Mouse (Mus musculus): ENCODE measurements at regions not wholly inside any gene's neighbourhood (a gene's known extent, or its start where the extent isn't known, plus 50 kb on each side); places are given as distances from the start of the nearest gene placed in this dataset.

- Histone ChIP-seq H3K27ac (no peak overlapping the region), H3K4me3 (no peak overlapping the region), H3K36me3 (replicated peaks) (no peaks in the 10 kb centered on the region), H3K27me3 (ENCODE audit: poor library complexity, severe bottlenecking) (no peaks in the 10 kb centered on the region), H3K9me3 (no peaks in the 10 kb centered on the region), H3K4me1 (peaks cover 38% of the 10 kb centered on the region)
- 93% methylated on average over 14 of the region's 14 CpGs for WGBS
- no peak for DNase-seq (ENCODE audit: extremely low spot score, low spot score)
Measured at GRCm38 (mm10) chr6:144940871-144941380, 135.1 kb downstream of the Bcat1 start.

DNA sequence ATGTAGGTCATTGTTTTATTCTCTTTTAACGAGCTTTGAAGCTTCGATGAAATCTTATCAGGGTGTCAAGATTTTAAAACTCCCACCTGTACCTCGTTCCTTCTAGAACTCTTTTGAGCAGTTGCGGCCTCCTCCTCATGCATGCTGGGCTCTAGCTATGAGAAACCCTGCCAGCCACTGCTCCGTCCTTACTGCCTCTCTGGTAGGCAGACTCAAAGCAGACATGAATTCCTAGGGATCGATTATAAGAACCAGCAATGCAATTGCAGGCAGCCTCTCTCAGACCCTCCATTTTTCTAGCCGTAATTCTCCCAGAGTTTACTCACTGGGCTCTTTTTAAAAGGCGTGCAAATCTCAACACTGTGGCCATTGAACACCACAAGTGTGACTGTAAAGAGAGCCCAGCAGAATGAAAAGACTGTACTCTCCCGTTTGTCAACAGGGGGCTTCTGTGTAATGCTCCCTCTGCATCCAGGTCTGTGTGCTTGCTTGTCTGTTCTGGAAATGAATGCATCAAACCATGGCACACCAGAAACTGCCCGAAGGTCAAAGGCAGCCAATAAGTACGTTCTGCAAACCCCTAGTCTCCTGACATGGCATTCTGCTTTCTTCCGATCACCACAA, 137.3 kb downstream of the Bcat1 start:
- Histone ChIP-seq H3K4me3 (no peak overlapping the region), H3K27ac (no peak overlapping the region), H3K9me3 (no peaks in the 10 kb centered on the region), H3K27me3 (ENCODE audit: poor library complexity, severe bottlenecking) (no peaks in the 10 kb centered on the region), H3K36me3 (replicated peaks) (no peaks in the 10 kb centered on the region), H3K4me1 (peaks cover 16% of the 10 kb centered on the region; the same call in 1 of the 2 replicates)
- WGBS, result 82% methylated on average over 12 of the region's 12 CpGs
- no peak for DNase-seq (ENCODE audit: extremely low spot score, low spot score)

- Histone ChIP-seq H3K27me3 (ENCODE audit: poor library complexity, severe bottlenecking) (no peaks in the 10 kb centered on the region), H3K4me1 (peaks cover 16% of the 10 kb centered on the region; the same call in 1 of the 2 replicates), H3K27ac (no peak overlapping the region), H3K9me3 (peaks cover 6% of the 10 kb centered on the region), H3K4me3 (no peak overlapping the region), H3K36me3 (replicated peaks) (no peaks in the 10 kb centered on the region)
- no peak for DNase-seq (ENCODE audit: extremely low spot score, low spot score)
- WGBS, result 65% methylated on average over 7 of the region's 7 CpGs
Measured at GRCm38 (mm10) chr6:144937211-144937610, 138.8 kb downstream of the Bcat1 start.

- H3K4me1 ChIP-seq, result peaks cover 20% of the 10 kb centered on the region
- peaks cover 8% of the 10 kb centered on the region for H3K9me3 ChIP-seq
- H3K36me3 ChIP-seq (replicated peaks), result no peaks in the 10 kb centered on the region
- H3K27ac ChIP-seq, result no peak overlapping the region
- no peak for DNase-seq (ENCODE audit: extremely low spot score, low spot score)
- H3K27me3 ChIP-seq (ENCODE audit: poor library complexity, severe bottlenecking), result no peaks in the 10 kb centered on the region
- WGBS, result 84% methylated on average over 6 of the region's 6 CpGs
- H3K4me3 ChIP-seq, result no peak overlapping the region
Measured at GRCm38 (mm10) chr6:144933722-144934235, 142.2 kb downstream of the Bcat1 start.

GRCm38 (mm10) chr6:144932402-144932801, 143.6 kb downstream of the Bcat1 start:
- H3K4me1 ChIP-seq, result peaks cover 9% of the 10 kb centered on the region
- H3K36me3 ChIP-seq (replicated peaks), result no peaks in the 10 kb centered on the region
- no peak overlapping the region for H3K4me3 ChIP-seq
- peaks cover 8% of the 10 kb centered on the region for H3K9me3 ChIP-seq
- 83% methylated on average over 7 of the region's 7 CpGs for WGBS
- H3K27ac ChIP-seq, result no peak overlapping the region
- DNase-seq (ENCODE audit: extremely low spot score, low spot score), result no peak
- no peaks in the 10 kb centered on the region for H3K27me3 ChIP-seq (ENCODE audit: poor library complexity, severe bottlenecking)

- DNase-seq (ENCODE audit: extremely low spot score, low spot score), result no peak
- no peaks in the 10 kb centered on the region for H3K27me3 ChIP-seq (ENCODE audit: poor library complexity, severe bottlenecking)
- H3K4me1 ChIP-seq, result peaks cover 5% of the 10 kb centered on the region
- 66% methylated on average over 4 of the region's 4 CpGs for WGBS
- no peaks in the 10 kb centered on the region for H3K36me3 ChIP-seq (replicated peaks)
- peaks cover 8% of the 10 kb centered on the region for H3K9me3 ChIP-seq
- no peak overlapping the region for H3K4me3 ChIP-seq
- H3K27ac ChIP-seq, result 0 out of 2 replicates have a peak overlapping the region, but pooled peaks have one; percentile 30
Measured at GRCm38 (mm10) chr6:144929959-144930358, 146.0 kb downstream of the Bcat1 start.

DNA sequence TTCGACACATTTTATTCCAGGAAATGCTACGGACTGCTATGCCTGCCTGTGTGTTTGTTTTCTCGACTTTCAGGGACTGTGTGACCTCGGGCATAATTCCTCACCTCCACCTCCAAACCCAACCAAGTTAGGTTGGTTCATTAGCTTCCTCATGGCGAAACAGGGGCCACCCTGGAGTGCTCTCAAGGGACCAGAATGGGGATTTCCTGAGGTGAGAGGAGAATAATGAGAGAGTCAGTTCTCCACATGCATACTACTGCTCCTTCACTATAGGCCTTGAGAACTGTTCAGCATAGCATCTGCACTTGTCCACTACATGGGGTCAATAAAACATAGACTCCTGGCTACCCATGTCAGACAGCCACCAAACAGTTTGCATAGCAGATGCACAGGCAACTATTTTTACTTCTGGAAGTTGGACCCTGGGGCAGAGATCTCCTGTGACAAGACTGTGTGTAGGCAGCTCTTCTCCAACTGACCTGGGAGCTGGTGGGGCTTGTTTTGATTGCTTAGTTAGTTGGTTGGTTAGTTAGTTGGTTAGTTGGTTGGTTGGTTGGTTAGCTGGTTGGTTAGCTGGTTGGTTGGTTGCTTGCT, 146.6 kb downstream of the Bcat1 start:
- no peak for DNase-seq (ENCODE audit: extremely low spot score, low spot score)
- 90% methylated on average over 5 of the region's 5 CpGs for WGBS
- Histone ChIP-seq H3K36me3 (replicated peaks) (no peaks in the 10 kb centered on the region), H3K27me3 (ENCODE audit: poor library complexity, severe bottlenecking) (no peaks in the 10 kb centered on the region), H3K4me3 (no peak overlapping the region), H3K9me3 (peaks cover 8% of the 10 kb centered on the region), H3K4me1 (peaks cover 5% of the 10 kb centered on the region), H3K27ac (no peak overlapping the region)

DNA sequence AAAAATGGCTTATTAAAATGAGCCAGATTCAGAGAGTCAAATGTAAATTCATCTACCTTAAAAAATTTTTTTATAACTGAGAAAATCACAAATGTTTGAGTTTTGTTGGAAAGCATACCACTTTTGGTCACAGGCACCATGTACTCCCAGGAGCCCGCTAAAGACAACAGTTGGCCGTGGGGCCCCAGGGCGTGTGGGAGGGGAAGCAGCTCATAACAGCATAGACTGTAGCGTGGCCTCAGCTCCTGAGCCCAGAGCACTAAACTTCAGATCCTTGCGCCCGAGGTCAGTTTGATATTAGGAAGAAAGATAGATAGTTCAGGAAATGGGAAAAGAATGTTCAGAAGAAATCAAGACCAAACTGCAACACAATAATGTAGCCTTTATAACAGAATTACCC, 145.8 kb upstream of the Sox5 start:
- no peak for DNase-seq (ENCODE audit: extremely low spot score, low spot score)
- WGBS, result 86% methylated on average over 6 of the region's 6 CpGs
- H3K27me3 ChIP-seq (ENCODE audit: poor library complexity, severe bottlenecking), result no peaks in the 10 kb centered on the region
- H3K27ac ChIP-seq, result no peak overlapping the region
- H3K4me3 ChIP-seq, result no peak overlapping the region
- H3K9me3 ChIP-seq, result peaks cover 6% of the 10 kb centered on the region
- peaks cover 5% of the 10 kb centered on the region for H3K4me1 ChIP-seq
- H3K36me3 ChIP-seq (replicated peaks), result no peaks in the 10 kb centered on the region

- 85% methylated on average over 3 of the region's 3 CpGs for WGBS
- H3K4me1 ChIP-seq, result no peaks in the 10 kb centered on the region
Measured at GRCm38 (mm10) chr6:144922762-144923161, 141.0 kb upstream of the Sox5 start.

GRCm38 (mm10) chr6:144919750-144920149, 138.0 kb upstream of the Sox5 start:
- H3K36me3 ChIP-seq (replicated peaks), result no peaks in the 10 kb centered on the region
- H3K27ac ChIP-seq, result no peak overlapping the region
- no peaks in the 10 kb centered on the region for H3K27me3 ChIP-seq (ENCODE audit: poor library complexity, severe bottlenecking)
- no peak overlapping the region for H3K4me3 ChIP-seq
- H3K4me1 ChIP-seq, result 0 out of 2 replicates have a peak, but pooled peaks cover 3% of the 10 kb centered on the region
- no peaks in the 10 kb centered on the region for H3K9me3 ChIP-seq
- WGBS, result 70% methylated on average over 5 of the region's 5 CpGs
- DNase-seq (ENCODE audit: extremely low spot score, low spot score), result no peak

More at GRCm38 (mm10) chr6:144922762-144923161, 141.0 kb upstream of the Sox5 start:
- no peak overlapping the region for H3K4me3 ChIP-seq
- H3K27ac ChIP-seq, result no peak overlapping the region
- no peak for DNase-seq (ENCODE audit: extremely low spot score, low spot score)
- no peaks in the 10 kb centered on the region for H3K9me3 ChIP-seq
- no peaks in the 10 kb centered on the region for H3K27me3 ChIP-seq (ENCODE audit: poor library complexity, severe bottlenecking)
- no peaks in the 10 kb centered on the region for H3K36me3 ChIP-seq (replicated peaks)

DNA sequence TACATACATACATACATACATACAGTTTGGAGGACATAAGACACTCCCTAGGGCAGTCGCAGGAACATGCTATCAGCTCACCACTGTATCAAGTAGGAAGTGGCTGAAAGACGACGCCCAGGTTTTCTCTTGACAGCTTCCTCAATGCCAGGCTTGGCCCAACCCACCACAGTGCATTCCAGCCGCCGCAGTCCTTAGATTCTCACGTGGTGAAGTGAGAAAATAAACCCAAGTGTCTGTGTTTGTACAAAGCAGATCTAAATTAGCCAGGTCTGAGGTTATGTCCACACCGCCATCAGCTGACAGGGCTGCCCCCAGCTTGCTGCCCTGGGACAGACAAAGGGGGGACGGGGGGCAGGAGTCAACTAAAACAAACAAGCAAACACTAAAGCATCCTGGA, 135.4 kb upstream of the Sox5 start:
- Histone ChIP-seq H3K4me3 (no peak overlapping the region), H3K4me1 (0 out of 2 replicates have a peak, but pooled peaks cover 3% of the 10 kb centered on the region), H3K9me3 (no peaks in the 10 kb centered on the region), H3K27me3 (ENCODE audit: poor library complexity, severe bottlenecking) (no peaks in the 10 kb centered on the region), H3K27ac (no peak overlapping the region), H3K36me3 (replicated peaks) (no peaks in the 10 kb centered on the region)
- 65% methylated on average over 8 of the region's 8 CpGs for WGBS
- no peak for DNase-seq (ENCODE audit: extremely low spot score, low spot score)

DNA sequence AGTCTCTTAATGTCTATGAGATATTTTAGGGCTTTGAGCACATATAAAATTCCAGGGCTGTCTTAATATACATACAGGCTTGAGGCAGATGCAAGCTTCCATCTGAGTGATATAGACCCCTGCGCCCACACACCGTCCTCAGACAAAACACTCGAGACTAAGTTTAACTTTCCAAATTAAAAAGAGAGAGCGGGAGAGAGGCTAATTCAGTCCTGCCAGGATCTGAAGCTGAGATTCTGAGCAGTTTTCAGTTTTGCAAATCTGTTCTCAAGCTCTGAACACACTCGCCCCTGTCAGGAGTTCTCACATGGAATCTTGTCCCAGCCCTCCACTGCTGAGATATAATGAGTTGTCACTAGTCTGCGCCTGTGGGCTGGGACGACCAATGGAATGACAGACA, 130.0 kb upstream of the Sox5 start:
- no peak overlapping the region for H3K4me3 ChIP-seq
- 80% methylated on average over 7 of the region's 7 CpGs for WGBS
- H3K9me3 ChIP-seq, result no peaks in the 10 kb centered on the region
- DNase-seq (ENCODE audit: extremely low spot score, low spot score), result no peak
- H3K36me3 ChIP-seq (replicated peaks), result no peaks in the 10 kb centered on the region
- no peaks in the 10 kb centered on the region for H3K27me3 ChIP-seq (ENCODE audit: poor library complexity, severe bottlenecking)
- H3K27ac ChIP-seq, result no peak overlapping the region
- H3K4me1 ChIP-seq, result 0 out of 2 replicates have a peak, but pooled peaks cover 6% of the 10 kb centered on the region

GRCm38 (mm10) chr6:144910392-144910791, 128.6 kb upstream of the Sox5 start:
- no peaks in the 10 kb centered on the region for H3K27me3 ChIP-seq (ENCODE audit: poor library complexity, severe bottlenecking)
- no peak overlapping the region for H3K27ac ChIP-seq
- no peaks in the 10 kb centered on the region for H3K9me3 ChIP-seq
- no peaks in the 10 kb centered on the region for H3K36me3 ChIP-seq (replicated peaks)
- no peak overlapping the region for H3K4me3 ChIP-seq
- WGBS, result 92% methylated on average over 6 of the region's 6 CpGs
- DNase-seq (ENCODE audit: extremely low spot score, low spot score), result no peak
- 0 out of 2 replicates have a peak, but pooled peaks cover 6% of the 10 kb centered on the region for H3K4me1 ChIP-seq
